Mouse (Mus musculus) v-Abl transformed pro-B cells (cell line): Measurements from ENCODE around the gene Szt2.

Experiments used
- in situ Hi-C, 2 experiments: fragments of 400-800 bp; cut with MboI; formaldehyde crosslinking; loops; one replicate each; pipeline ENCODE4 v1.15.1; 2025; ENCODE audit not compliant: unreplicated experiment in 2 of 2

Gene Szt2

GRCm38 (mm10) chr4:118359896-118360720, 49.0 kb downstream of the Szt2 start:
- in situ Hi-C loops = no loop called here

GRCm38 (mm10) chr4:118359211-118359895, 49.7 kb downstream of the Szt2 start:
- in situ Hi-C loops = no loop called here

GRCm38 (mm10) chr4:118358159-118358895, 50.7 kb downstream of the Szt2 start:
- in situ Hi-C loops = no loop called here

- in situ Hi-C loops = no loop called here
These were observed 51.6 kb downstream of the Szt2 start for GRCm38 (mm10) chr4:118357504-118357903.

- in situ Hi-C loops = no loop called here
These were observed 52.3 kb downstream of the Szt2 start for GRCm38 (mm10) chr4:118356738-118357137.

- in situ Hi-C loops = no loop called here
These were observed 54.8 kb downstream of the Szt2 start for GRCm38 (mm10) chr4:118354289-118354688.

GRCm38 (mm10) chr4:118353689-118354088, 55.4 kb downstream of the Szt2 start:
- in situ Hi-C loops = no loop called here

GRCm38 (mm10) chr4:118351828-118352227, 57.2 kb downstream of the Szt2 start:
- in situ Hi-C loops = no loop called here

- in situ Hi-C loops = no loop called here
These were observed 58.2 kb downstream of the Szt2 start for GRCm38 (mm10) chr4:118350864-118351263.

GRCm38 (mm10) chr4:118347529-118348309, 61.4 kb downstream of the Szt2 start:
- in situ Hi-C loops = no loop called here

GRCm38 (mm10) chr4:118341447-118341846, 67.6 kb downstream of the Szt2 start:
- in situ Hi-C loops = no loop called here

- in situ Hi-C loops = loop anchor here in 1 of 2 experiments (5.0 kb wide), 1 partner anchor 119 kb away; no protein-coding TSS in a partner anchor
These were observed 72.4 kb downstream of the Szt2 start for GRCm38 (mm10) chr4:118336658-118337057.

- in situ Hi-C loops = loop anchor here in 1 of 2 experiments (5.0 kb wide), 1 partner anchor 119 kb away; no protein-coding TSS in a partner anchor
These were observed 73.1 kb downstream of the Szt2 start for GRCm38 (mm10) chr4:118335991-118336390.

GRCm38 (mm10) chr4:118331777-118332176, 77.3 kb downstream of the Szt2 start:
- in situ Hi-C loops = no loop called here

GRCm38 (mm10) chr4:118326476-118326875, 82.6 kb downstream of the Szt2 start:
- in situ Hi-C loops = no loop called here

GRCm38 (mm10) chr4:118320636-118321035, 88.4 kb downstream of the Szt2 start:
- in situ Hi-C loops = no loop called here

GRCm38 (mm10) chr4:118319706-118320344, 89.2 kb downstream of the Szt2 start:
- in situ Hi-C loops = no loop called here

GRCm38 (mm10) chr4:118316662-118317061, 92.4 kb downstream of the Szt2 start:
- in situ Hi-C loops = no loop called here

GRCm38 (mm10) chr4:118315286-118315685, 93.8 kb downstream of the Szt2 start:
- in situ Hi-C loops = no loop called here
